Mouse (Mus musculus): ENCODE measurements around the gene Gabbr2.

DNA sequence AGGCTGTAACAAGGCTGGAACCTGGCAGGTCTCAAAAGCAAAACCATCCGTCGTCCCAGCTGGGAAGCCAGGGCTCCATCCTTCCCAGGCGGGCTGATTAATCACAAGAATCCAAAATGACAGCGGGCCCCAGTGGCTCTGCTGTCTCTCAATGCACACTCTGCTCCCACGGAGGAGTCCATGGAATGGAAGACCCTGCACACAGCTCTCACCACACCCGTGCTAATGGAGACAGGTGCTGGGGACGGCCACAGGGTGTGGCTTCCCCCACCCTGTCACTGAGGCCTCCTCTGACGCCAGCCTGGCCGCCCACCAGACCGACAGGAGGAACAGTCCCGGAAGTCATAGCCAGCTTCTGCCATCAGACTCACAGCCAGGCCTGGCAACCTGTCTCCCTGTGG is 15.0 kb downstream of the Gabbr2 start:
- TF ChIP-seq CTCF (IDR thresholded peaks at IDR 0.05; ENCODE audit: control insufficient read depth, insufficient read depth, insufficient read length) = no peak
- TF ChIP-seq MYOD1 (IDR thresholded peaks at IDR 0.05; ENCODE audit: control insufficient read depth, insufficient read length, low read depth) = no peak
- no peak for TF ChIP-seq MAX (IDR thresholded peaks at IDR 0.05)
- TF ChIP-seq USF1 (IDR thresholded peaks at IDR 0.05; ENCODE audit: low read depth) = no peak
- TF ChIP-seq MYOG (IDR thresholded peaks at IDR 0.05; ENCODE audit: control insufficient read depth, extremely low read depth, insufficient read length) = no peak

Measured in C2C12 (cell line).